Mouse (Mus musculus) retina, postnatal 1 day (tissue): Measurements from ENCODE around the gene Krtap5-2.

Experiments used
- DNase-seq: peaks from one replicate; pipeline ENCODE4 v3.0.0-alpha.2; 2012

Gene Krtap5-2

DNA sequence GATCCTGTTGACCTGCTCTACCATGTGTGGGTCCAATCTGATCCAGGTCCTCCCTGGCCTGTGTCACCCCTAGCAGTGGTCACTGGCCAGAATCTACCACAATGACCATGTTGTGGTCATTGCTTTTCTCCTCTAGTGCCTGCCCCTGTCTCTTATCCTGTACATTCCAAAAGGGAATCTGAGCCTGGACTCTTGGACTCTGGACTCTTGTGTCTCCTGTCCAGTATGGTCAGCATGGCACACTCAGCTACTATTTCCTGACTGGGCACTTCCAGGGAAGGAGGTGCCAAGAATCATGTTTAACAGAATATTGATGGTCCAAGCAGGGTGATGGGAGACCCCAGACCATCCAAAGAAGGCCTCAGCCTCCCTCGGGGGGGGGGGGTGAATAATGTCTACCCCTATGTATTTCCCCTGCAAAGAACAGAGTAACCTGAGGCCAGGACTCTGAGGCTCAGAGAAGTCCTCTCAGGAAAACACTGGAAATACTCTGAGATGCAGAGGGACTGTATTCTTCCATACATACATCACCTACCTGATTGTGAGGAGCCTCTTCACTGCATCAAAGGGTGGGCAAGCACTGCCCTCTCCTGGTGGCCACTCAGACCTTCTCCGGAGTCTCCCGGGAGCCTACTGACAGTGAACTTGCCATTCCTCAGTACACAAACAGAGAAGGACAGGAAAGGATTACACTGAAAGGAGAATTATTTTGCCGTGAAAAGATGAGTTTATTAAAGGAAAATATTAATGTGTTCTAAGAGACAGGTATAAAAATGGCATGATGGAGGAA, 41.4 kb downstream of the Krtap5-2 start:
- peak; percentile 38 for DNase-seq

DNA sequence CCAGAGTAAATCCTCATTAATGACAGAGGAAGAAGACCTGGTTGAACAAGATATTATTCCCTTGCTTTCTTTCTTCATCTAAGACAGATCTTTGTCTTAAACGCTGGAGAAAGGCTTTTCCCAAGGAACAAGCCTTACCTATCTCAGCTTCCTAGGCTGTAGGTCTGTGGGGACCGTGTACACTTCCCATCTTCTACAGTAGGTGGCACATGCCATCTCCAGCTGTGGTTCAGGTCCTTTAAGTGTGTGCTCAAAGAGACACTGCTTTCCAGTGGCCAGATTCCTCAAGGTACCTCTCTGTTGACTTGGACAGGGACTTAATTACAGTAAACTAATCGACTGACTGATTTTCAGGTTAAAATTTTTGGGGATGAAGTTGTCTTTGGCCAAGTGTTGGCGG, 47.0 kb downstream of the Krtap5-2 start:
- DNase-seq = no peak
